Mouse (Mus musculus): ENCODE results near the gene Snx29.

DNA sequence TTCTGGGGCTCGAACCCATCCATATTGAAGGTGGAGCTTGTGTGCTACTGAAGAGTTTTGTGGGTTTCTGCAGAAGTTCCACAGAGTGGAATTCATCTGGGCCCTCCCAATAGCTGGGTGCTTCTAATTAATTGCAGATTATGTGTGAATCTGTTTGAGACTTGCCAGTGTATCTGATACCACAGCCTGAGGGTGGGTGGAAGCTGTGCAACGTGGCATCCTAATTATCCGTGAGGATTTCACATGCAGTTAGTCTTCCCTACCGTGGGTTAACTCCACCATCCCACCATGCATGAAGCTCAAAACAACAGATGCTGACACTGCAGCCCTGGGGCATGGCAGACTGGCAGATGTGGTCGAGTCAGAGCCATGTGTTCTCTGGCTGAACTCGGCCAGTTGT, 107.8 kb downstream of the Snx29 start:
- TF ChIP-seq CTCF (IDR thresholded peaks at IDR 0.05) (no peak), EP300 (IDR thresholded peaks at IDR 0.05) (no peak)
